Mouse (Mus musculus) G1E (cell line): ENCODE measurements around the gene Otud7b.

ENCODE experiments used
- CTCF ChIP-seq: IDR thresholded peaks from 2 replicates; pipeline ENCODE4 v1.5.1; 2012; ENCODE audit warnings: low read depth, low read length, inconsistent platforms, mixed read lengths
- TAL1 ChIP-seq: conservative IDR thresholded peaks from 2 replicates; pipeline ENCODE4 v1.6.1; 2012; ENCODE audit warnings: low read depth, low read length, inconsistent platforms, mixed read lengths

DNA sequence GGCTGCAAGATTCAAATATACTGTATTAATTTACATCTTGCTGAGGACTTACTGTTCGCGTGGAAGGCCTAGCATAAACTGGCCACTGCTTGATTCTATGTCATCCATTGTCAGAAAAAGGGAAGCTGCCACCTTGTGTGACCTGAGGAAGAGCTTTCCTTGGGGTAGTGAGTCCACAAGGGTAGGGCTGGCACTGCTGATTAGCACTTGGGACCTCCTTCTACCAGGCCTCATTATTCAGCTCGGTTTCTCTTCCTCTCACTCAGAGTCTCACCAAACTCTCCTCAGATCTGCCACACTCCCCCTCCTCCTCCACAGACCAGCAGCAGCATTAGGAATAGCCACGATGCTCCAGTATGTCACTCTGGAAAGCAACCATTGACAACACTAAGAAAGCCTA, 6.2 kb upstream of the Otud7b start:
- TF ChIP-seq CTCF (no peak), TAL1 (no peak)
